Mouse (Mus musculus) MEL (cell line): ENCODE measurements around the gene Irx5. TPM values are rescaled to one million over a fixed set of nuclear protein-coding genes. Genes with fewer than 3 reads are reported as not detected.

Experiments
- DNase-seq: peaks from one replicate; pipeline ENCODE4 v3.0.0; 2011; ENCODE audit warnings: low read depth, low spot score
- H3K27ac ChIP-seq: 2 replicates; pipeline ENCODE4 v1.5.1; 2012; ENCODE audit warnings: low read depth, mild to moderate bottlenecking, control low read depth, low read length, moderate library complexity; ENCODE audit not compliant: control insufficient read depth
- H3K27me3 ChIP-seq, 2 experiments: fragments of 150-350 bp in 1 of 2; sonication (generic) in 1 of 2; 2 replicates each; pipeline ENCODE4 v1.6.1; 2012; ENCODE audit warnings: low read length in 2 of 2, mild to moderate bottlenecking in 2 of 2, improper control_type of control experiment in 1 of 2, moderate library complexity in 1 of 2; ENCODE audit not compliant: insufficient read depth in 2 of 2, control insufficient read depth in 1 of 2
- H3K36me3 ChIP-seq, 2 experiments: 2 replicates each; pipeline ENCODE4 v1.6.1; 2012 to 2014; ENCODE audit warnings: low read length in 2 of 2, improper control_type of control experiment in 1 of 2, inconsistent platforms in 1 of 2, mild to moderate bottlenecking in 1 of 2; ENCODE audit not compliant: insufficient read depth in 2 of 2, control insufficient read depth in 1 of 2
- H3K4me1 ChIP-seq, 2 experiments: fragments of 150-350 bp in 1 of 2; sonication (generic) in 1 of 2; 2 replicates each; pipeline ENCODE4 v1.6.1; 2012; ENCODE audit warnings: low read length in 2 of 2, improper control_type of control experiment in 1 of 2, mild to moderate bottlenecking in 1 of 2; ENCODE audit not compliant: insufficient read depth in 2 of 2, control insufficient read depth in 1 of 2
- H3K4me3 ChIP-seq, 2 experiments: fragments of 150-350 bp in 1 of 2; sonication (generic) in 1 of 2; 2 replicates each; pipeline ENCODE4 v1.5.1; 2012; ENCODE audit warnings: low read depth in 2 of 2, low read length in 2 of 2, mild to moderate bottlenecking in 2 of 2, moderate library complexity in 2 of 2, control low read depth in 1 of 2, improper control_type of control experiment in 1 of 2; ENCODE audit not compliant: control insufficient read depth in 1 of 2, insufficient read depth in 1 of 2
- H3K79me2 ChIP-seq: 2 replicates; pipeline ENCODE4 v1.6.1; 2012; ENCODE audit warnings: mild to moderate bottlenecking, low read length, moderate library complexity; ENCODE audit not compliant: control insufficient read depth, poor library complexity, insufficient read depth
- H3K9ac ChIP-seq: 2 replicates; pipeline ENCODE4 v1.6.1; 2012; ENCODE audit warnings: low read depth, mild to moderate bottlenecking, control low read depth, low read length, moderate library complexity; ENCODE audit not compliant: control insufficient read depth, poor library complexity, severe bottlenecking
- H3K9me3 ChIP-seq: fragments of 150-350 bp; sonication (generic); replicated peaks from 2 replicates; pipeline ENCODE4 v1.6.1; 2012; ENCODE audit warnings: mild to moderate bottlenecking, low read length, improper control_type of control experiment, moderate library complexity; ENCODE audit not compliant: insufficient read depth
- CTCF ChIP-seq, 3 experiments: IDR thresholded peaks in 2 of 3; conservative IDR thresholded peaks in 1 of 3; 2 replicates each; pipeline ENCODE4 v1.5.1; 2011 to 2012; ENCODE audit warnings: low read length in 3 of 3, low read depth in 2 of 3, mild to moderate bottlenecking in 2 of 3, improper control_type of control experiment in 1 of 3, inconsistent platforms in 1 of 3, mixed read lengths in 1 of 3, moderate library complexity in 1 of 3; ENCODE audit not compliant: control insufficient read depth in 1 of 3, insufficient read depth in 1 of 3, poor library complexity in 1 of 3, severe bottlenecking in 1 of 3
- ELF1 ChIP-seq: IDR thresholded peaks from 2 replicates; pipeline ENCODE4 v1.6.1; 2014; ENCODE audit warnings: low read depth, mild to moderate bottlenecking, inconsistent platforms, low read length, improper control_type of control experiment, moderate library complexity
- EP300 ChIP-seq, 2 experiments: IDR thresholded peaks; 2 replicates each; pipeline ENCODE4 v1.6.1; 2011; ENCODE audit warnings: improper control_type of control experiment in 2 of 2, low read length in 2 of 2, low read depth in 1 of 2, mild to moderate bottlenecking in 1 of 2
- ETS1 ChIP-seq: IDR thresholded peaks from 2 replicates; pipeline ENCODE4 v1.6.1; 2012; ENCODE audit warnings: low read depth, mild to moderate bottlenecking, inconsistent platforms, low read length, improper control_type of control experiment, moderate library complexity
- GABPA ChIP-seq: IDR thresholded peaks from 2 replicates; pipeline ENCODE4 v1.6.1; 2012; ENCODE audit warnings: low read depth, mild to moderate bottlenecking, inconsistent platforms, low read length, improper control_type of control experiment, moderate library complexity
- GATA1 ChIP-seq: IDR thresholded peaks from 2 replicates; pipeline ENCODE4 v1.6.1; 2011; ENCODE audit warnings: low read depth, low read length, improper control_type of control experiment
- HCFC1 ChIP-seq: IDR thresholded peaks from 2 replicates; pipeline ENCODE4 v1.6.1; 2012; ENCODE audit warnings: low read depth, mild to moderate bottlenecking, inconsistent platforms, low read length, improper control_type of control experiment, moderate library complexity
- JUND ChIP-seq: IDR thresholded peaks from 2 replicates; pipeline ENCODE4 v1.6.1; 2011; ENCODE audit warnings: low read depth, mild to moderate bottlenecking, improper control_type of control experiment, low read length
- KAT2A ChIP-seq: conservative IDR thresholded peaks from 2 replicates; pipeline ENCODE4 v1.6.1; 2012; ENCODE audit warnings: low read depth, low read length, improper control_type of control experiment, inconsistent platforms
- MAFK ChIP-seq: IDR thresholded peaks from 2 replicates; pipeline ENCODE4 v1.6.1; 2011; ENCODE audit warnings: low read depth, mild to moderate bottlenecking, low read length, improper control_type of control experiment, borderline replicate concordance
- MAX ChIP-seq: IDR thresholded peaks from 2 replicates; pipeline ENCODE4 v1.6.1; 2011; ENCODE audit warnings: low read length, improper control_type of control experiment
- MAZ ChIP-seq: IDR thresholded peaks from 2 replicates; pipeline ENCODE4 v1.6.1; 2012; ENCODE audit warnings: low read depth, mild to moderate bottlenecking, inconsistent platforms, low read length, improper control_type of control experiment
- MEF2A ChIP-seq: IDR thresholded peaks from 2 replicates; pipeline ENCODE4 v1.6.1; 2014; ENCODE audit warnings: low read depth, mild to moderate bottlenecking, inconsistent platforms, low read length, improper control_type of control experiment; ENCODE audit not compliant: poor library complexity, insufficient replicate concordance, severe bottlenecking; ENCODE audit errors: extremely low read depth
- MXI1 ChIP-seq: IDR thresholded peaks from 2 replicates; pipeline ENCODE4 v1.6.1; 2011; ENCODE audit warnings: mild to moderate bottlenecking, low read depth, low read length, improper control_type of control experiment
- POLR2AphosphoS2 ChIP-seq: IDR thresholded peaks from 2 replicates; pipeline ENCODE4 v1.6.1; 2011; ENCODE audit warnings: low read length, improper control_type of control experiment
- RAD21 ChIP-seq: IDR thresholded peaks from 2 replicates; pipeline ENCODE4 v1.6.1; 2011; ENCODE audit warnings: mild to moderate bottlenecking, low read depth, low read length, improper control_type of control experiment
- SIN3A ChIP-seq: IDR thresholded peaks from 2 replicates; pipeline ENCODE4 v1.6.1; 2012; ENCODE audit warnings: low read length, improper control_type of control experiment, inconsistent platforms
- SMC3 ChIP-seq: IDR thresholded peaks from 2 replicates; pipeline ENCODE4 v1.6.1; 2011; ENCODE audit warnings: low read depth, low read length, improper control_type of control experiment
- TCF12 ChIP-seq: IDR thresholded peaks from 2 replicates; pipeline ENCODE4 v1.6.1; 2014; ENCODE audit warnings: low read depth, mild to moderate bottlenecking, inconsistent platforms, low read length, improper control_type of control experiment, moderate library complexity
- USF1 ChIP-seq: IDR thresholded peaks from 2 replicates; pipeline ENCODE4 v1.6.1; 2014; ENCODE audit warnings: low read depth, mild to moderate bottlenecking, inconsistent platforms, low read length, improper control_type of control experiment, moderate library complexity
- USF2 ChIP-seq, 2 experiments: IDR thresholded peaks; 2 replicates each; pipeline ENCODE4 v1.6.1; 2011 to 2012; ENCODE audit warnings: improper control_type of control experiment in 2 of 2, low read length in 2 of 2, borderline replicate concordance in 1 of 2, inconsistent platforms in 1 of 2, low read depth in 1 of 2, mild to moderate bottlenecking in 1 of 2; ENCODE audit not compliant: insufficient read depth in 1 of 2
- ZC3H11A ChIP-seq: IDR thresholded peaks from 2 replicates; pipeline ENCODE4 v1.6.1; 2012; ENCODE audit warnings: low read depth, mild to moderate bottlenecking, inconsistent platforms, low read length, improper control_type of control experiment
- polyA plus RNA-seq, 2 experiments: library from polyadenylated mRNA; stranded (reverse) in 1 of 2; unstranded in 1 of 2; fragments of >175 nt in 1 of 2; fragments of >200 nt in 1 of 2; gene quantifications; 2 replicates each; pipeline versions ENCODE4 v1.2.1 to v1.2.4; 2012; ENCODE audit warnings: low replicate concordance in 2 of 2, low read depth in 1 of 2; ENCODE audit not compliant: insufficient read length in 2 of 2, insufficient read depth in 1 of 2, missing spikeins in 1 of 2
- total RNA-seq: library from RNA; depleted of rRNA; stranded (reverse); fragments of 300-350 nt; gene quantifications from 2 replicates; pipeline ENCODE4 v1.2.3, GENCODE M21; 2012

Irx5 gene
- total and polyA plus RNA-seq, 3 experiments, result 0.15 to 0.43 TPM; not detected in 1

DNA sequence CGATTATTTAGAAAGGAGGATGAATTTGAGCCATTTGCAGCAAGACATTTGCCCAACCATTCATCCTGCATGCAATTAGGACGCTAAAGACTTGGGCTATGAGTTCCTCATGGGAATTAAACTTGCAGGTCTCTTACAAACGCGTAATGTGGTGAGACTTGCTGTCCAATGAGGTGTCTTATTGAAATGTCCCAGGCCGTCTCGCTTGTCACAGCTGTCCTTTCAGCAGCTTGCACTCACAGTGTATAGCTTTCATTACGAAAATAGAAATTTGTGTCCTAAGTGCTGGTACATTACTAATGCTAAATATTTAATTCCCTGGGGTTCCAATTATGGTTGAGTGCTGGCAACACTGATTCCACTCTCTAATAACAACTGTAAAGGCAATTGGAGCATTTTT lies 22.3 kb upstream of the Irx5 start:
- no peak overlapping the region for H3K4me3 ChIP-seq
- H3K79me2 ChIP-seq, result no peaks in the 10 kb centered on the region
- TF ChIP-seq SIN3A, result no peak
- TF ChIP-seq ELF1, result no peak
- TF ChIP-seq MEF2A, result no peak
- TF ChIP-seq HCFC1, result no peak
- no peaks in the 10 kb centered on the region for H3K4me1 ChIP-seq
- no peaks in the 10 kb centered on the region for H3K27me3 ChIP-seq
- no peak overlapping the region for H3K27ac ChIP-seq
- no peaks in the 10 kb centered on the region; a peak in 1 of 4 replicates for H3K36me3 ChIP-seq
- no peaks in the 10 kb centered on the region for H3K9me3 ChIP-seq
- no peak for DNase-seq
- H3K9ac ChIP-seq, result no peak overlapping the region

DNA sequence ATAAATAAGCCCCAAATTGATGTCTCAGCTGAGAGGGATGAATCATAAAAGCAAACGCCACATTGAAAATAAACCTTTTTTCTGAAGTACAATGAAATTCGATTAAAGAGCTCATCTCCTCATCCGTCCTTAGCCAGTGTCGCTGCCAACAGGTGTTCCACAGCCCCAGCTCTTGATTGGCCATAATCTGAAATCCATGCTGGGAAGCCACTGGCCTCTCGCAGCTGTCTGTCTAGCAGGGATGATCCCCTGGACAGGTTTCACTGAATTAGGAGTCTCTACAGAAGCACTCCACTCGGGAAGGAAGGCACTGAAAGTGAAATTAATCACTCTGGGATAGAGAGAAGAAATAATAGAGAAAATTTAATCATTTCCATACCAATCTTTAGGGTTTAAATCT lies 21.4 kb upstream of the Irx5 start:
- no peak for DNase-seq
- H3K4me3 ChIP-seq, result no peak overlapping the region
- H3K9ac ChIP-seq, result no peak overlapping the region
- no peaks in the 10 kb centered on the region for H3K9me3 ChIP-seq
- no peaks in the 10 kb centered on the region for H3K4me1 ChIP-seq
- no peaks in the 10 kb centered on the region for H3K79me2 ChIP-seq
- peaks cover 0 to 3% of the 10 kb centered on the region in 2 experiments; a peak in 2 of 4 replicates for H3K36me3 ChIP-seq
- TF ChIP-seq GABPA (no peak), GATA1 (no peak), RAD21 (no peak), MAZ (no peak), MAFK (no peak), SIN3A (no peak), ETS1 (no peak), EP300 (IDR thresholded peaks at IDR 0.05; ENCODE audit: low read depth in 1 of 2, low read length in 2 of 2) (no peak), MAX (no peak), USF2 (IDR thresholded peaks at IDR 0.05; ENCODE audit: borderline replicate concordance in 1 of 2, insufficient read depth in 1 of 2, low read depth in 1 of 2, low read length in 2 of 2) (no peak), POLR2AphosphoS2 (no peak)
- TF ChIP-seq, all 39 proteins: peak for 0
- no peak overlapping the region for H3K27ac ChIP-seq
- no peaks in the 10 kb centered on the region for H3K27me3 ChIP-seq

DNA sequence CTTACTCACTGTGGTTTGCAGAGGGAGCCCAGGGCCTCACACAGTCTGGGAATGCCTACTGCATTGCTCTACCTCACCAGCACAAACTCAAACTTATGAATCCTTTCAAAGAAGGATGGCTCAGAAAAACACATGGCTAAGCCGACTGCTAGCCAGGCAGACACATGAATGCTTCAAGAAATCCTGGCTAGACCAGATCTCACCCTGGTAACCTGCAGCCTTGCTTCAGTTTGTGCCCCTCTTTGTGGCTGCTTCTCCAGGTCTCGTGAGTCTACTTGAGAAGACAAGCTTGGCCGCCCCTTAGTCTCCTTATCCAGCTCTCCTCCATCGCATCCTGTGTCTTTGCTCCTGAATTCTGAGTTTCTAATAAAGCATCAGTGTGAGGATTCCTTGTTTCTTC lies 13.9 kb upstream of the Irx5 start:
- Histone ChIP-seq H3K9me3 (no peaks in the 10 kb centered on the region), H3K9ac (no peak overlapping the region), H3K4me3 (no peak overlapping the region), H3K36me3 (peaks cover 0 to 12% of the 10 kb centered on the region in 2 experiments; a peak in 2 of 4 replicates), H3K27ac (no peak overlapping the region), H3K4me1 (no peaks in the 10 kb centered on the region), H3K27me3 (no peaks in the 10 kb centered on the region), H3K79me2 (no peaks in the 10 kb centered on the region)
- TF ChIP-seq KAT2A (no peak), SMC3 (no peak), MAFK (no peak), POLR2AphosphoS2 (no peak), USF1 (no peak), MAZ (no peak), TCF12 (no peak), ETS1 (no peak), ZC3H11A (no peak), USF2 (IDR thresholded peaks at IDR 0.05; ENCODE audit: borderline replicate concordance in 1 of 2, insufficient read depth in 1 of 2, low read depth in 1 of 2, low read length in 2 of 2) (no peak), JUND (no peak), MXI1 (no peak), CTCF (IDR thresholded peaks at IDR 0.05 in 2 of 3, conservative IDR thresholded peaks at IDR 0.05 in 1 of 3; ENCODE audit: control insufficient read depth in 1 of 3, insufficient read depth in 1 of 3, low read depth in 2 of 3, low read length in 3 of 3, poor library complexity in 1 of 3, severe bottlenecking in 1 of 3) (no peak)
- DNase-seq, result no peak
